Mouse (Mus musculus) hindbrain, postnatal 0 days (tissue): ENCODE data around the gene Asdurf. TPM values are rescaled to one million over a fixed set of nuclear protein-coding genes. Genes with fewer than 3 reads are reported as not detected.
"Not testable (repeated sequence)": the region's sequence is repeated elsewhere in the genome, so short reads cannot be mapped to it uniquely, and the experiment has no call there.

Source experiments
- ATAC-seq: fragments of 200-750 bp; cut with Nextera tagmentation; 2 replicates; pipeline ENCODE4 v1.8.0; 2017; ENCODE audit warnings: mild to moderate bottlenecking, moderate TSS enrichment, moderate library complexity
- DNase-seq: peaks from one replicate; pipeline ENCODE4 v3.0.0-alpha.2; 2015; ENCODE audit warnings: low spot score
- H3K27ac ChIP-seq: fragments of 300-500 bp; sonication (generic); 2 replicates; pipeline ENCODE4 v1.5.1; 2014; ENCODE audit warnings: mild to moderate bottlenecking
- H3K27me3 ChIP-seq: fragments of 300-500 bp; sonication (generic); 2 replicates; pipeline ENCODE4 v1.6.1; 2014; ENCODE audit warnings: low read length, mixed read lengths; ENCODE audit not compliant: insufficient read depth
- H3K36me3 ChIP-seq: fragments of 300-500 bp; sonication (generic); 2 replicates; pipeline ENCODE4 v1.6.1; 2014; ENCODE audit warnings: low read length, mixed read lengths; ENCODE audit not compliant: insufficient read depth
- H3K4me1 ChIP-seq: fragments of 300-500 bp; sonication (generic); 2 replicates; pipeline ENCODE4 v1.6.1; 2014; ENCODE audit warnings: antibody characterized with exemption, low read length, mixed read lengths; ENCODE audit not compliant: insufficient read depth
- H3K4me2 ChIP-seq: fragments of 300-500 bp; sonication (generic); 2 replicates; pipeline ENCODE4 v1.6.1; 2014; ENCODE audit warnings: low read depth, mild to moderate bottlenecking, low read length, moderate library complexity, mixed read lengths
- H3K4me3 ChIP-seq: fragments of 300-500 bp; sonication (generic); 2 replicates; pipeline ENCODE4 v1.5.1; 2014; ENCODE audit warnings: low read length
- H3K9ac ChIP-seq: fragments of 300-500 bp; sonication (generic); replicated peaks from 2 replicates; pipeline ENCODE4 v1.6.1; 2014; ENCODE audit warnings: mild to moderate bottlenecking, low read length, moderate library complexity, mixed read lengths
- H3K9me3 ChIP-seq: fragments of 300-500 bp; sonication (generic); 2 replicates; pipeline ENCODE4 v1.6.1; 2016; ENCODE audit warnings: low read length, mixed read lengths
- CTCF ChIP-seq: IDR thresholded peaks from 2 replicates; pipeline ENCODE4 v1.5.1; 2016; ENCODE audit warnings: antibody characterized with exemption, control low read depth, low read depth
- WGBS: fragments of 180-500 bp; shearing (Covaris S2); extraction: QIAGEN DNeasy Blood & Tissue Kit; methylation state at CpG from one replicate; pipeline ENCODE4 v1.1.7; 2014; 5-methylcytosine and 5-hydroxymethylcytosine counted together
- polyA plus RNA-seq: library from polyadenylated mRNA; unstranded; fragments of >200 nt; fragmentation: Nextera tagmentation; extraction: Ambion mirVana; gene quantifications from 2 replicates; pipeline ENCODE4 v1.2.1, GENCODE M21; 2015
- total RNA-seq: library from RNA; depleted of rRNA; stranded (reverse); fragments of >200 nt; gene quantifications from 2 replicates; pipeline ENCODE4 v1.2.3, GENCODE M21; 2014; rRNA removed

The Asdurf gene
- total RNA-seq (not detected in 2 replicates), polyA plus RNA-seq (12.0 and 15.5 TPM in 2 replicates)

- H3K27ac ChIP-seq: peak within 1 kb of the TSS; percentile 89
- peak; percentile 98 for DNase-seq
- H3K4me2 ChIP-seq: peak within 1 kb of the TSS; percentile 60
- WGBS: under 1% methylated on average over 44 of the region's 44 CpGs
- no peaks in the 10 kb centered on the region for H3K27me3 ChIP-seq
- peak within 1 kb of the TSS; percentile 89 for H3K9ac ChIP-seq
- peak; percentile 72 for TF ChIP-seq CTCF
- peak; percentile 100 for ATAC-seq
- peaks cover 7% of the 10 kb centered on the region for H3K36me3 ChIP-seq
- no peaks in the 10 kb centered on the region for H3K4me1 ChIP-seq
- no peaks in the 10 kb centered on the region for H3K9me3 ChIP-seq
- H3K4me3 ChIP-seq: peak within 1 kb of the TSS; percentile 89
These were observed at the start of gene Asdurf, which contains the start of the genes Gm28551 and Asnsd1 for GRCm38 (mm10) chr1:53352327-53353261. Gene Asdurf (minus strand): TSS chr1:53352619. Gene Gm28551 (minus strand): TSS chr1:53352667. Gene Asnsd1 (minus strand): TSS chr1:53352752.

GRCm38 (mm10) chr1:53393936-53394760 lies 41.7 kb upstream of the Asdurf start:
- not testable (repeated sequence) for H3K9me3 ChIP-seq, H3K27ac ChIP-seq, H3K9ac ChIP-seq, ATAC-seq, H3K4me3 ChIP-seq, H3K4me1 ChIP-seq, H3K36me3 ChIP-seq, H3K27me3 ChIP-seq, DNase-seq
- WGBS: 34% methylated on average over 21 of the region's 21 CpGs
- H3K4me2 ChIP-seq: peak overlapping the region; percentile 31; the same call in 1 of the 2 replicates

GRCm38 (mm10) chr1:53388762-53389161 lies 36.3 kb upstream of the Asdurf start:
- H3K4me1 ChIP-seq: no peaks in the 10 kb centered on the region
- no peaks in the 10 kb centered on the region for H3K9me3 ChIP-seq
- no peak overlapping the region for H3K4me3 ChIP-seq
- no peak overlapping the region for H3K4me2 ChIP-seq
- 85% methylated on average over 10 of the region's 14 CpGs for WGBS
- no peaks in the 10 kb centered on the region for H3K36me3 ChIP-seq
- no peak overlapping the region for H3K9ac ChIP-seq
- H3K27ac ChIP-seq: no peak overlapping the region
- H3K27me3 ChIP-seq: no peaks in the 10 kb centered on the region
- ATAC-seq (no peak), DNase-seq (no peak)
- TF ChIP-seq CTCF: no peak

- Histone ChIP-seq H3K9me3 (no peaks in the 10 kb centered on the region), H3K27me3 (no peaks in the 10 kb centered on the region), H3K27ac (no peak overlapping the region), H3K4me3 (no peak overlapping the region), H3K4me2 (no peak overlapping the region), H3K9ac (no peak overlapping the region), H3K4me1 (no peaks in the 10 kb centered on the region), H3K36me3 (no peaks in the 10 kb centered on the region)
- DNase-seq (no peak), ATAC-seq (no peak)
- no peak for TF ChIP-seq CTCF
- 80% methylated on average over 6 of the region's 6 CpGs for WGBS
These were observed 31.8 kb upstream of the Asdurf start for GRCm38 (mm10) chr1:53384085-53384688.

GRCm38 (mm10) chr1:53377731-53378130 lies 25.3 kb upstream of the Asdurf start:
- no peak overlapping the region for H3K27ac ChIP-seq
- no peak overlapping the region for H3K9ac ChIP-seq
- no peaks in the 10 kb centered on the region for H3K9me3 ChIP-seq
- no peaks in the 10 kb centered on the region for H3K27me3 ChIP-seq
- ATAC-seq (no peak), DNase-seq (no peak)
- no peaks in the 10 kb centered on the region for H3K36me3 ChIP-seq
- H3K4me2 ChIP-seq: no peak overlapping the region
- TF ChIP-seq CTCF: no peak
- no peak overlapping the region for H3K4me3 ChIP-seq
- no peaks in the 10 kb centered on the region for H3K4me1 ChIP-seq
- WGBS: 61% methylated on average over 3 of the region's 3 CpGs

- not testable (repeated sequence) for H3K27me3 ChIP-seq, H3K9ac ChIP-seq, H3K4me1 ChIP-seq, H3K4me3 ChIP-seq, DNase-seq, H3K36me3 ChIP-seq, H3K27ac ChIP-seq, H3K9me3 ChIP-seq, H3K4me2 ChIP-seq, ATAC-seq
- WGBS: 63% methylated on average over 2 of the region's 2 CpGs
These were observed 23.5 kb upstream of the Asdurf start for GRCm38 (mm10) chr1:53375965-53376364.
